Mouse (Mus musculus): ENCODE data around the gene Elane. TPM values are rescaled to one million over a fixed set of nuclear protein-coding genes. Genes with fewer than 3 reads are reported as not detected.
"Not testable (repeated sequence)": the region's sequence is repeated elsewhere in the genome, so short reads cannot be mapped to it uniquely, and the experiment has no call there.

Elane gene
- polyA plus RNA-seq, 1 experiment, result not detected

DNA sequence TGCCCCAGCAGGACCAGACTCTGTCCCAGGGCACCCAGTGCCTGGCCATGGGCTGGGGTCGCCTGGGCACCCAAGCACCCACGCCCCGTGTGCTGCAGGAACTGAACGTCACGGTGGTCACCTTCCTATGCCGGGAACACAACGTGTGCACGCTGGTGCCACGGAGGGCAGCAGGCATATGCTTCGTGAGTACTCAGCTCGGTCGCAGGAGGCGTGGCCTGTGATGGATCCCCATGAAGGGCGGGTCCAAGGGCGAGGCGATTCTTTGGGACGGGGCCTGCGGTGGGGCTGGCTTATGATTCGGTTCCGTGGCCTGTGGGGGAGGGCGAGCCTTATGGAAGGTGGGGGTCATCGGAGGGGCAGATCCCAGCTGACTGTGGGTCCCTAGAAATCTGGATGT is 4.1 kb upstream of the Elane start:
- peak overlapping the region; percentile 17 for H3K4me3 ChIP-seq (ENCODE audit: low read depth, low read length)
- TF ChIP-seq POLR2A (IDR thresholded peaks at IDR 0.05; ENCODE audit: insufficient read depth, low read length) (no peak), CTCF (IDR thresholded peaks at IDR 0.05; ENCODE audit: low read depth, low read length) (no peak), EP300 (IDR thresholded peaks at IDR 0.05; ENCODE audit: insufficient read depth, low read depth, low read length) (no peak)

GRCm38 (mm10) chr10:79883297-79884084 is 2.6 kb upstream of the Elane start:
- Histone ChIP-seq H3K9me3 (replicated peaks; ENCODE audit: control insufficient read depth, insufficient read depth, low read length, poor library complexity, severe bottlenecking) (no peaks in the 10 kb centered on the region), H3K4me3 (ENCODE audit: low read depth, low read length) (no peak overlapping the region), H3K36me3 (ENCODE audit: control insufficient read depth, insufficient read depth, low read length, poor library complexity, severe bottlenecking) (no peaks in the 10 kb centered on the region), H3K27me3 (ENCODE audit: control insufficient read depth, insufficient read depth, low read length, poor library complexity, severe bottlenecking) (no peaks in the 10 kb centered on the region), H3K4me1 (ENCODE audit: control insufficient read depth, insufficient read depth, low read length) (no peaks in the 10 kb centered on the region), H3K27ac (ENCODE audit: insufficient read depth, low read length) (no peak overlapping the region), H3K9ac (ENCODE audit: low read depth, poor library complexity, severe bottlenecking) (no peak overlapping the region)
- no peak for TF ChIP-seq POLR2A (IDR thresholded peaks at IDR 0.05; ENCODE audit: insufficient read depth, low read length)
- TF ChIP-seq CTCF (IDR thresholded peaks at IDR 0.05; ENCODE audit: low read depth, low read length), result peak; percentile 88

More for the DNA sequence above, 4.1 kb upstream of the Elane start:
- H3K4me1 ChIP-seq (ENCODE audit: control insufficient read depth, insufficient read depth, low read length), result no peaks in the 10 kb centered on the region
- H3K36me3 ChIP-seq (ENCODE audit: control insufficient read depth, insufficient read depth, low read length, poor library complexity, severe bottlenecking), result no peaks in the 10 kb centered on the region
- no peak overlapping the region for H3K9ac ChIP-seq (ENCODE audit: low read depth, poor library complexity, severe bottlenecking)
- no peak overlapping the region for H3K27ac ChIP-seq (ENCODE audit: insufficient read depth, low read length)
- H3K9me3 ChIP-seq (replicated peaks; ENCODE audit: control insufficient read depth, insufficient read depth, low read length, poor library complexity, severe bottlenecking), result no peaks in the 10 kb centered on the region
- H3K27me3 ChIP-seq (ENCODE audit: control insufficient read depth, insufficient read depth, low read length, poor library complexity, severe bottlenecking), result no peaks in the 10 kb centered on the region

DNA sequence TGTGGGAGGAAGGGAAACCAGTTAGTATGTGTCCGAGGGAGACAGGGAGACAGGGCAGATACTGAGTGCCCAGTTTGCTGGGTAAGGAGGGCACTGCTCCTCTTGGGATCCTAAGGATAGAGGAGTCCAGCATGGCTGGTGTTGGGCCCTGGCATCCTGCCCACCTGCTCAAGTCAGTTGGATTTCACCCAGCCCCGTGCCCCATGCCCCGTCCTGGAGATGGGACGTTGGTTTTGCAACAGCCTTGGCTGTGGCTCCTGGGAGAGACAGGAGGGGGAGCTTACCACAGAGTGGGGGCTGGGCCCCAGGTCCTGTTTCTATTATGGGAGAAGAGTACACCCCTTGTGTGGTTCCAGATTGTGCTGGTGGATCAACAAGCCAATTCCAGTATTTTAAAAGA is 1.6 kb upstream of the Elane start:
- H3K4me1 ChIP-seq (ENCODE audit: control insufficient read depth, insufficient read depth, low read length), result no peaks in the 10 kb centered on the region
- no peak overlapping the region for H3K4me3 ChIP-seq (ENCODE audit: low read depth, low read length)
- no peak overlapping the region for H3K27ac ChIP-seq (ENCODE audit: insufficient read depth, low read length)
- TF ChIP-seq POLR2A (IDR thresholded peaks at IDR 0.05; ENCODE audit: insufficient read depth, low read length) (no peak), EP300 (IDR thresholded peaks at IDR 0.05; ENCODE audit: insufficient read depth, low read depth, low read length) (no peak), CTCF (IDR thresholded peaks at IDR 0.05; ENCODE audit: low read depth, low read length) (no peak)
- H3K36me3 ChIP-seq (ENCODE audit: control insufficient read depth, insufficient read depth, low read length, poor library complexity, severe bottlenecking), result no peaks in the 10 kb centered on the region
- H3K9me3 ChIP-seq (replicated peaks; ENCODE audit: control insufficient read depth, insufficient read depth, low read length, poor library complexity, severe bottlenecking), result no peaks in the 10 kb centered on the region
- no peak overlapping the region for H3K9ac ChIP-seq (ENCODE audit: low read depth, poor library complexity, severe bottlenecking)
- no peaks in the 10 kb centered on the region for H3K27me3 ChIP-seq (ENCODE audit: control insufficient read depth, insufficient read depth, low read length, poor library complexity, severe bottlenecking)

DNA sequence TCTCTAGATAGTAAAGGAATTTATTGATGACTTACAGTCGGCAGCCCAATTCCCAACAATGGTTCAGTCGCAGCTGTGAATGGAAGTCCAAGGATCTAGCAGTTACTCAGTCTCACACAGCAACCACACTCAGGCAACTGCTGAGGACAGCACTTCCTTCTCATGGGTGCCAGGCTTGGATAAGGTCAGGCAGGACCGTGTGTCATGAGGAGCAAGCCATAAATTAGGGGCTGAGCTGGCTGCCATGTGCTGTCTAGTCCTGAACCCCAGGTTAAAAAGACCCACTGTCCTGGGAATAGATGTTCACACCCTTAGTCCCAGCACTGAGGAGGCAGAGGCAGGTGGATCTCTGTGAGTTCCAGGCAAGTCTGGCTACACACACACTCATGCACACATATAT is 1.1 kb upstream of the Elane start:
- H3K4me1 ChIP-seq (ENCODE audit: control insufficient read depth, insufficient read depth, low read length); H3K4me3 ChIP-seq (ENCODE audit: low read depth, low read length); H3K36me3 ChIP-seq (ENCODE audit: control insufficient read depth, insufficient read depth, low read length, poor library complexity, severe bottlenecking); H3K27ac ChIP-seq (ENCODE audit: insufficient read depth, low read length); H3K27me3 ChIP-seq (ENCODE audit: control insufficient read depth, insufficient read depth, low read length, poor library complexity, severe bottlenecking); H3K9ac ChIP-seq (ENCODE audit: low read depth, poor library complexity, severe bottlenecking); H3K9me3 ChIP-seq (replicated peaks; ENCODE audit: control insufficient read depth, insufficient read depth, low read length, poor library complexity, severe bottlenecking): not testable (repeated sequence)

DNA sequence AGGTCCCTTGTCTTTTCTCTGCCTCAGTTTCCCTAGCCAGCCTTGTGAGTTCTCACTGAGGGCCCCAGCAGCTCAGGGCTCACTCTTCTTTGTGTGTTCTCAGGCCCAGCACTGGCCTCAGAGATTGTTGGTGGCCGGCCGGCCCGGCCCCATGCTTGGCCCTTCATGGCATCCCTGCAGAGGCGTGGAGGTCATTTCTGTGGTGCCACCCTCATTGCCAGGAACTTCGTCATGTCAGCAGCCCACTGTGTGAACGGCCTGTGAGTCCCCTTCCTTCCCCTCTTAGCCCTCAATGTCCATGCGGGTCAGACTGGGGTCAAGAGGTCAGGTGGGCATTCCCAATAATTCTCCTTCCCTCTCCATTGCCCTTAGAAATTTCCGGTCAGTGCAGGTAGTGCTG is 564 bp downstream of the Elane start:
- TF ChIP-seq CTCF (IDR thresholded peaks at IDR 0.05; ENCODE audit: low read depth, low read length) (no peak), EP300 (IDR thresholded peaks at IDR 0.05; ENCODE audit: insufficient read depth, low read depth, low read length) (no peak)
- H3K27me3 ChIP-seq (ENCODE audit: control insufficient read depth, insufficient read depth, low read length, poor library complexity, severe bottlenecking), result no peaks in the 10 kb centered on the region
- H3K27ac ChIP-seq (ENCODE audit: insufficient read depth, low read length), result no peak overlapping the region

DNA sequence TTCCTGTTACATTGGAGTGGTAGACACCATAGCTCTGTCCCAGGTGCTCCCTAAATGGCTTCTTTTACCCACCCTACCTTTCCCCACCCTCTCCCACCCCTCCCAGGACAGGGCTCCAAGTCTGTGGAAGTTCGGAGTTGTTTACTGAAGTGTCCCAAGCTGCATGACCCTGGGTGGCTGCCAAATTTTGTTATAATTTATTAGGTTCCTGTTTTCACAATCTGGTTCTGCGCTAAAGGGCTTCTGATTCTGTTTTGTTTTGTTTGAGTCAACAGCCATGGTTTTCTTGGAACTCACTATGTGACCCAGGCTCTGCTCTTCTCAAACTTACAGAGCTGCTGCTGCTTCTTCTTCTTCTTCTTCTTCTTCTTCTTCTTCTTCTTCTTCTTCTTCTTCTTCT is 3.3 kb downstream of the Elane start:
- TF ChIP-seq EP300 (IDR thresholded peaks at IDR 0.05; ENCODE audit: insufficient read depth, low read depth, low read length), result no peak
- no peak for TF ChIP-seq POLR2A (IDR thresholded peaks at IDR 0.05; ENCODE audit: insufficient read depth, low read length)
- H3K4me3 ChIP-seq (ENCODE audit: low read depth, low read length), result no peak overlapping the region
- H3K4me1 ChIP-seq (ENCODE audit: control insufficient read depth, insufficient read depth, low read length), result no peaks in the 10 kb centered on the region
- no peaks in the 10 kb centered on the region for H3K36me3 ChIP-seq (ENCODE audit: control insufficient read depth, insufficient read depth, low read length, poor library complexity, severe bottlenecking)
- no peak overlapping the region for H3K27ac ChIP-seq (ENCODE audit: insufficient read depth, low read length)
- no peak overlapping the region for H3K9ac ChIP-seq (ENCODE audit: low read depth, poor library complexity, severe bottlenecking)
- H3K9me3 ChIP-seq (replicated peaks; ENCODE audit: control insufficient read depth, insufficient read depth, low read length, poor library complexity, severe bottlenecking), result no peaks in the 10 kb centered on the region
- H3K27me3 ChIP-seq (ENCODE audit: control insufficient read depth, insufficient read depth, low read length, poor library complexity, severe bottlenecking), result no peaks in the 10 kb centered on the region

More for the DNA sequence above, 564 bp downstream of the Elane start:
- H3K9me3 ChIP-seq (replicated peaks; ENCODE audit: control insufficient read depth, insufficient read depth, low read length, poor library complexity, severe bottlenecking), result no peaks in the 10 kb centered on the region
- no peaks in the 10 kb centered on the region for H3K36me3 ChIP-seq (ENCODE audit: control insufficient read depth, insufficient read depth, low read length, poor library complexity, severe bottlenecking)
- H3K4me1 ChIP-seq (ENCODE audit: control insufficient read depth, insufficient read depth, low read length), result no peaks in the 10 kb centered on the region
- no peak overlapping the region for H3K9ac ChIP-seq (ENCODE audit: low read depth, poor library complexity, severe bottlenecking)
- H3K4me3 ChIP-seq (ENCODE audit: low read depth, low read length), result no peak overlapping the region

Data from ES-Bruce4 (cell line).